Mouse (Mus musculus) CH12.LX (cell line): ENCODE data around the gene Sod2.
"Not testable (repeated sequence)": the region's sequence is repeated elsewhere in the genome, so short reads cannot be mapped to it uniquely, and the experiment has no call there.

Experiments
- CTCF ChIP-seq, 2 experiments: IDR thresholded peaks in 1 of 2; conservative IDR thresholded peaks in 1 of 2; 2 replicates each; pipeline ENCODE4 v1.5.1; 2011 to 2012; ENCODE audit warnings: low read depth in 2 of 2, low read length in 2 of 2, improper control_type of control experiment in 1 of 2, inconsistent platforms in 1 of 2, mild to moderate bottlenecking in 1 of 2, moderate library complexity in 1 of 2
- ELF1 ChIP-seq: IDR thresholded peaks from 2 replicates; pipeline ENCODE4 v1.6.1; 2014; ENCODE audit warnings: low read depth, mild to moderate bottlenecking, inconsistent platforms, low read length, improper control_type of control experiment
- EP300 ChIP-seq: IDR thresholded peaks from 2 replicates; pipeline ENCODE4 v1.6.1; 2011; ENCODE audit warnings: low read length, improper control_type of control experiment
- KAT2A ChIP-seq: IDR thresholded peaks from 2 replicates; pipeline ENCODE4 v1.6.1; 2012; ENCODE audit warnings: low read length, improper control_type of control experiment, inconsistent platforms; ENCODE audit not compliant: insufficient replicate concordance
- MAX ChIP-seq: IDR thresholded peaks from 2 replicates; pipeline ENCODE4 v1.6.1; 2011; ENCODE audit warnings: low read length, improper control_type of control experiment
- MXI1 ChIP-seq: IDR thresholded peaks from 2 replicates; pipeline ENCODE4 v1.6.1; 2011; ENCODE audit warnings: mild to moderate bottlenecking, low read depth, low read length, improper control_type of control experiment
- MYC ChIP-seq: IDR thresholded peaks from 2 replicates; pipeline ENCODE4 v1.6.1; 2011; ENCODE audit warnings: low read depth, mild to moderate bottlenecking, improper control_type of control experiment, low read length
- NRF1 ChIP-seq: IDR thresholded peaks from 2 replicates; pipeline ENCODE4 v1.6.1; 2014; ENCODE audit warnings: low read depth, mild to moderate bottlenecking, inconsistent platforms, low read length, improper control_type of control experiment, moderate library complexity
- POLR2A ChIP-seq: IDR thresholded peaks from 2 replicates; pipeline ENCODE4 v1.6.1; 2011; ENCODE audit warnings: low read depth, mild to moderate bottlenecking, improper control_type of control experiment, low read length
- RAD21 ChIP-seq: IDR thresholded peaks from 2 replicates; pipeline ENCODE4 v1.6.1; 2011; ENCODE audit warnings: low read depth, mild to moderate bottlenecking, low read length, improper control_type of control experiment, moderate library complexity
- SMC3 ChIP-seq: IDR thresholded peaks from 2 replicates; pipeline ENCODE4 v1.6.1; 2011; ENCODE audit warnings: low read depth, low read length, improper control_type of control experiment
- TBP ChIP-seq: conservative IDR thresholded peaks from 2 replicates; pipeline ENCODE4 v1.6.1; 2011; ENCODE audit warnings: low read depth, low read length, improper control_type of control experiment
- TCF12 ChIP-seq: IDR thresholded peaks from 2 replicates; pipeline ENCODE4 v1.6.1; 2014; ENCODE audit warnings: low read depth, mild to moderate bottlenecking, inconsistent platforms, low read length, improper control_type of control experiment
- ZKSCAN1 ChIP-seq: IDR thresholded peaks from 2 replicates; pipeline ENCODE4 v1.6.1; 2012; ENCODE audit warnings: low read depth, inconsistent platforms, low read length, improper control_type of control experiment, borderline replicate concordance

- TF ChIP-seq TCF12; CTCF (conservative IDR thresholded peaks at IDR 0.05 in 1 of 2, IDR thresholded peaks at IDR 0.05 in 1 of 2; ENCODE audit: low read depth in 2 of 2, low read length in 2 of 2); ELF1; POLR2A; KAT2A; ZKSCAN1; EP300; RAD21; MAX; MYC; MXI1; NRF1; TBP; SMC3: not testable (repeated sequence)
Observed at GRCm38 (mm10) chr17:13006546-13006945, at the start of gene Sod2.
